Mouse (Mus musculus): Measurements from ENCODE around the gene Grin2a.

DNA sequence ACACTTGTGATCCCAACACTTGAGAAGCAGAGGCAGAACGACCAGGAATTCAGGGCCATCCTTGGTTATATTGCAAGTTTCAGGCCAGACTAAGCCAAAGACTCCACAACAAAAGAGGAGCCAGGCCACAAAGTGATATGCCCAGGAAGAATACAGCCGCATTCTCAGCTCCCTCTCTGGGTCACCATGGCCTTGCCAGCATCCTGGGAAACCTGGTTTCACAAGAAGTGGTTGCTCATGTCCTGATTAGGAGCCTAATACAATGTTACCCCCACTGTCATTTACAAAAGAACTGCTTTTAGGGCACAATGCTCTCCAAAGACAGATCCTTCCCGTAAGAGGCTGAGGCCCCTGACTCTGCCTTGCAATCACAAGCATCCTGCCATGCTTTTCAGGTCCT, 94.4 kb downstream of the Grin2a start:
- TF ChIP-seq POLR2A (IDR thresholded peaks at IDR 0.05; ENCODE audit: control insufficient read depth, extremely low read depth, insufficient read depth, low read length, poor library complexity): no peak
- no peak for TF ChIP-seq CTCF (IDR thresholded peaks at IDR 0.05; ENCODE audit: borderline replicate concordance, control insufficient read depth, extremely low read depth, insufficient read depth, low read length, poor library complexity)
